Mouse (Mus musculus) small intestine, adult 2 months (tissue): ENCODE measurements around the gene Umodl1. TPM values are rescaled to one million over a fixed set of nuclear protein-coding genes. Genes with fewer than 3 reads are reported as not detected.

Experiments used
- H3K27ac ChIP-seq: fragments of 200-500 bp; 2 replicates; pipeline ENCODE4 v1.5.1; 2012; ENCODE audit warnings: low read depth, low read length, control low read depth, inconsistent platforms; ENCODE audit not compliant: insufficient read depth
- H3K27me3 ChIP-seq: fragments of 200-500 bp; 2 replicates; pipeline ENCODE4 v1.6.1; 2012; ENCODE audit warnings: mild to moderate bottlenecking, moderate library complexity, low read length, inconsistent platforms; ENCODE audit not compliant: control insufficient read depth, insufficient read depth
- H3K36me3 ChIP-seq: fragments of 200-500 bp; 2 replicates; pipeline ENCODE4 v1.6.1; 2012; ENCODE audit warnings: mild to moderate bottlenecking, low read length, control low read depth, inconsistent platforms; ENCODE audit not compliant: control insufficient read depth, insufficient read depth
- H3K4me1 ChIP-seq: fragments of 200-500 bp; 2 replicates; pipeline ENCODE4 v1.6.1; 2012; ENCODE audit warnings: low read length, inconsistent platforms, mixed read lengths; ENCODE audit not compliant: control insufficient read depth, insufficient read depth, insufficient read length
- H3K4me3 ChIP-seq: fragments of 200-500 bp; 2 replicates; pipeline ENCODE4 v1.5.1; 2012; ENCODE audit warnings: low read depth, mild to moderate bottlenecking, control low read depth, inconsistent platforms, low read length, moderate library complexity
- CTCF ChIP-seq: fragments of 200-500 bp; IDR thresholded peaks from 2 replicates; pipeline ENCODE4 v1.5.1; 2012; ENCODE audit warnings: low read depth, mild to moderate bottlenecking, control low read depth, inconsistent platforms, low read length, moderate library complexity, mixed read lengths; ENCODE audit not compliant: insufficient replicate concordance, insufficient read length; ENCODE audit errors: extremely low read depth
- POLR2A ChIP-seq: fragments of 200-500 bp; IDR thresholded peaks from 2 replicates; pipeline ENCODE4 v1.6.1; 2012; ENCODE audit warnings: low read depth, mild to moderate bottlenecking, control low read depth, inconsistent platforms, low read length, moderate library complexity
- WGBS: fragments of 180-500 bp; shearing (Covaris S2); methylation state at CpG from one replicate; pipeline ENCODE4 v1.1.7; 2018; 5-methylcytosine and 5-hydroxymethylcytosine counted together
- polyA plus RNA-seq: library from polyadenylated mRNA; depleted of rRNA; stranded (reverse); fragments of >200 nt; gene quantifications from 2 replicates; pipeline ENCODE4 v1.2.3, GENCODE M21; 2012

The Umodl1 gene
- polyA plus RNA-seq, 1 experiment = 0.10 TPM

GRCm38 (mm10) chr17:31036168-31036876 lies 81.9 kb downstream of the Umodl1 start:
- WGBS = 88% methylated on average over 22 of the region's 22 CpGs
- Histone ChIP-seq H3K4me3 (no peak overlapping the region), H3K4me1 (peaks cover 4% of the 10 kb centered on the region; the same call in 1 of the 2 replicates), H3K27me3 (no peaks in the 10 kb centered on the region), H3K36me3 (no peaks in the 10 kb centered on the region), H3K27ac (no peak overlapping the region)
- TF ChIP-seq CTCF (no peak), POLR2A (no peak)

DNA sequence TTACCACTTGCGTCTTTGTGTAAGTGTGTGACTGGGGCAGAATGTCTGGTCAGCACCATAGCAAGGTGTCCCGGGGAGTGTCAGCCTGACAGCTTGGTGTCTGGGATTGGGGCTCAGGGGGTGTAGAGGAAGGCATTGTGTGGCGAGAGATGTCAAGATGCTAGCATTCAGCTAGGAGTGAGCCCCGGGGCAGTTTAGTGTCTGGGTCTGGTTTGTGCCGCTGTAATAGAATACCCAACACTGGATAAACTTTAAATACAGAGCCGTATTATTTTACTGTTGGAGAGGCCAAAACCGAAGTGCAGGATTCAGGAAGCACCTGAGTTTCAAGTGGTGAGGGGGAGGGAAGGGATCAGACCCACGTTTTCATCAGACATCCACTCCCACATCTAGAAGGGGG lies 82.9 kb downstream of the Umodl1 start:
- Histone ChIP-seq H3K36me3 (no peaks in the 10 kb centered on the region), H3K27me3 (no peaks in the 10 kb centered on the region), H3K4me1 (peaks cover 4% of the 10 kb centered on the region; the same call in 1 of the 2 replicates), H3K4me3 (no peak overlapping the region), H3K27ac (no peak overlapping the region)
- 78% methylated on average over 8 of the region's 8 CpGs for WGBS
- TF ChIP-seq POLR2A = no peak
- TF ChIP-seq CTCF = no peak

- H3K36me3 ChIP-seq = no peaks in the 10 kb centered on the region
- TF ChIP-seq CTCF (no peak), POLR2A (no peak)
- no peak overlapping the region for H3K27ac ChIP-seq
- peaks cover 4% of the 10 kb centered on the region; the same call in 1 of the 2 replicates for H3K4me1 ChIP-seq
- no peaks in the 10 kb centered on the region for H3K27me3 ChIP-seq
- WGBS = 40% methylated on average over 4 of the region's 4 CpGs
- no peak overlapping the region for H3K4me3 ChIP-seq
Measured at GRCm38 (mm10) chr17:31038381-31038780, 83.9 kb downstream of the Umodl1 start.

DNA sequence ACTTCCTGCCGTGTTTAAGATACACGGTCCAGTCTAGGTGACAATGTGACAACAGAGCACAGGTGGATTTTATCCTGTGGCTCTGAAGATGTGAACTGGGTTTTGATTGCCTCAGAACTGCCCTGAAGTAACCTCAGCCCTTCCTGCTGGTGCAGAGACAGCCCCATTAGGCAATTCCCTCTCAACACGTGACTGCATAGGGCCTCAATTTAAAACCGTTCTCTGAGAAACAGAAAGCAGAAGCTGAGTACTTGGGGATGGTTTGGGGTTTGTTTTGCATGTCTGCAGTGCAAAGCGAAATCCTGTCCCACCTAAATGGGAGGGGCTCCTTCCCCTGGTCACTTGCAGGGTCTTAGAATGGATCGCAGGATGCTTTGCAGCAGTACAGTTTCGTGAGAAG lies 85.2 kb downstream of the Umodl1 start:
- no peaks in the 10 kb centered on the region for H3K27me3 ChIP-seq
- peaks cover 4% of the 10 kb centered on the region; the same call in 1 of the 2 replicates for H3K4me1 ChIP-seq
- no peak overlapping the region for H3K27ac ChIP-seq
- no peaks in the 10 kb centered on the region for H3K36me3 ChIP-seq
- TF ChIP-seq CTCF (no peak), POLR2A (no peak)
- 34% methylated on average over 7 of the region's 7 CpGs for WGBS
- no peak overlapping the region for H3K4me3 ChIP-seq

GRCm38 (mm10) chr17:31040421-31040820 lies 86.0 kb downstream of the Umodl1 start:
- H3K27me3 ChIP-seq = no peaks in the 10 kb centered on the region
- H3K27ac ChIP-seq = no peak overlapping the region
- H3K4me1 ChIP-seq = peaks cover 4% of the 10 kb centered on the region; the same call in 1 of the 2 replicates
- no peak overlapping the region for H3K4me3 ChIP-seq
- no peak for TF ChIP-seq POLR2A
- TF ChIP-seq CTCF = no peak
- no peaks in the 10 kb centered on the region for H3K36me3 ChIP-seq
- WGBS = 73% methylated on average over 7 of the region's 7 CpGs

GRCm38 (mm10) chr17:31042751-31043150 lies 88.3 kb downstream of the Umodl1 start:
- Histone ChIP-seq H3K27me3 (no peaks in the 10 kb centered on the region), H3K4me1 (peaks cover 4% of the 10 kb centered on the region; the same call in 1 of the 2 replicates), H3K36me3 (no peaks in the 10 kb centered on the region), H3K4me3 (no peak overlapping the region), H3K27ac (no peak overlapping the region)
- TF ChIP-seq CTCF (no peak), POLR2A (no peak)
- WGBS = 47% methylated on average over 2 of the region's 2 CpGs

- peaks cover 12% of the 10 kb centered on the region for H3K27me3 ChIP-seq
- no peaks in the 10 kb centered on the region for H3K36me3 ChIP-seq
- 6% methylated on average over 49 of the region's 49 CpGs for WGBS
- peak within 1 kb of the TSS; percentile 47 for H3K27ac ChIP-seq
- peak; percentile 14; the same call in 1 of the 2 replicates for TF ChIP-seq CTCF
- no peak for TF ChIP-seq POLR2A
- peak within 1 kb of the TSS; percentile 72 for H3K4me3 ChIP-seq
- H3K4me1 ChIP-seq = peaks cover 4% of the 10 kb centered on the region; the same call in 1 of the 2 replicates
Measured at GRCm38 (mm10) chr17:31057151-31057890, 102.9 kb downstream of the Umodl1 start, which contains the start of gene Abcg1. Abcg1 (plus strand) TSS chr17:31057675.
